32 mouse cellular contexts compared by ENCODE assay signal in genomic region chr16:57075986-57076385, GRCm38 (mm10). TPM values are rescaled to one million over a fixed set of nuclear protein-coding genes. Genes with fewer than 3 reads are reported as not detected.
DNase-seq lines count a peak whose midpoint lies in the region; ATAC-seq lines count a peak whose summit lies in the region.
"Had no signal": no experiment of that assay in that cellular context is flagged by ENCODE, and none has a peak within 500 bp of the region (broad histone marks: within the 10 kb centered on the region; RNA-seq: fewer than 3 reads in every experiment).

No protein-coding gene starts in this region.

- H3K36me3 ChIP-seq in hindbrain, embryonic 16.5 days (ENCODE audit: control insufficient read depth, insufficient read depth, low read length), result no peaks in the 10 kb centered on the region
- no peaks in the 10 kb centered on the region for H3K36me3 ChIP-seq in midbrain, embryonic 10.5 days
- H3K36me3 ChIP-seq: G1E; hindbrain, embryonic 13.5 days; kidney, embryonic 15.5 days; lung, embryonic 15.5 days; neural tube, embryonic 12.5 days had no signal

- H3K9ac ChIP-seq in hindbrain, embryonic 16.5 days (ENCODE audit: low read depth, low read length), result no peak overlapping the region
- H3K9ac ChIP-seq: hindbrain, embryonic 13.5 days; kidney, embryonic 15.5 days; lung, embryonic 15.5 days; neural tube, embryonic 12.5 days had no signal

- no peaks in the 10 kb centered on the region for H3K4me1 ChIP-seq in hindbrain, embryonic 16.5 days (ENCODE audit: control insufficient read depth, insufficient read depth, low read depth, low read length)
- no peaks in the 10 kb centered on the region for H3K4me1 ChIP-seq in midbrain, embryonic 10.5 days
- H3K4me1 ChIP-seq: hindbrain, embryonic 13.5 days; kidney, embryonic 15.5 days; lung, embryonic 15.5 days; neural tube, embryonic 12.5 days had no signal

- no peaks in the 10 kb centered on the region for H3K9me3 ChIP-seq in hindbrain, embryonic 16.5 days (ENCODE audit: control insufficient read depth, low read length)
- H3K9me3 ChIP-seq in midbrain, embryonic 10.5 days (replicated peaks), result no peaks in the 10 kb centered on the region
- H3K9me3 ChIP-seq: G1E; hindbrain, embryonic 13.5 days; kidney, embryonic 15.5 days; lung, embryonic 15.5 days; neural tube, embryonic 12.5 days had no signal

- no peak overlapping the region for H3K27ac ChIP-seq in hindbrain, embryonic 16.5 days (ENCODE audit: low read depth, low read length)
- H3K27ac ChIP-seq in midbrain, embryonic 10.5 days (replicated peaks), result no peak overlapping the region
- H3K27ac ChIP-seq: hindbrain, embryonic 13.5 days; kidney, embryonic 15.5 days; lung, embryonic 15.5 days; neural tube, embryonic 12.5 days had no signal

- no peak for ATAC-seq in hindbrain, embryonic 16.5 days
- ATAC-seq: CD4-positive, CD25-positive, alpha-beta regulatory T cell, adult 4 months; forebrain, embryonic 14.5 days; midbrain, embryonic 16.5 days had no signal

- no peak overlapping the region for H3K4me2 ChIP-seq in hindbrain, embryonic 16.5 days (ENCODE audit: low read length)
- H3K4me2 ChIP-seq: heart, embryonic 11.5 days; hindbrain, embryonic 13.5 days; kidney, embryonic 15.5 days; lung, embryonic 15.5 days; midbrain, embryonic 11.5 days; neural tube, embryonic 12.5 days had no signal

- peak; percentile 38 for DNase-seq in ovary, postnatal 36 days (ENCODE audit: low spot score)
- no peak for DNase-seq in ovary, postnatal 14 days (ENCODE audit: low spot score)
- DNase-seq in adipocyte (ENCODE audit: low spot score), result peak; percentile 17
- peak; percentile 65 for DNase-seq in adrenal gland, postnatal 10 days
- DNase-seq in midbrain, embryonic 10.5 days (ENCODE audit: low spot score), result no peak
- DNase-seq in thymus, postnatal 0 days (ENCODE audit: low spot score), result no peak
- DNase-seq: cerebellum, adult 8-10 months; cerebellum, postnatal 25 days; gastrocnemius, postnatal 14 days; kidney, adult 11 months; kidney, postnatal 25 days; right cerebral cortex, postnatal 4 days had no signal

- H3K4me3 ChIP-seq in hindbrain, embryonic 16.5 days (ENCODE audit: low read length), result no peak overlapping the region
- no peak overlapping the region for H3K4me3 ChIP-seq in midbrain, embryonic 10.5 days
- H3K4me3 ChIP-seq: hindbrain, embryonic 13.5 days; kidney, embryonic 15.5 days; lung, embryonic 15.5 days; neural tube, embryonic 12.5 days had no signal

- no peaks in the 10 kb centered on the region for H3K27me3 ChIP-seq in hindbrain, embryonic 16.5 days (replicated peaks; ENCODE audit: control insufficient read depth, insufficient read depth, low read length)
- H3K27me3 ChIP-seq in midbrain, embryonic 10.5 days (ENCODE audit: low read depth, poor library complexity, severe bottlenecking), result no peaks in the 10 kb centered on the region
- H3K27me3 ChIP-seq: hindbrain, embryonic 13.5 days; kidney, embryonic 15.5 days; lung, embryonic 15.5 days; neural tube, embryonic 12.5 days had no signal

- 73% methylated on average over 7 of the region's 7 CpGs for WGBS in hindbrain, embryonic 16.5 days
- WGBS in midbrain, embryonic 10.5 days, result 74% methylated on average over 7 of the region's 7 CpGs

RNA-seq across cellular contexts. Expression of gene Tmem45a2, which starts 4.8 kb away (rescaled TPM):
- total RNA-seq in adrenal gland, postnatal 10 days (2021), result not detected
- polyA plus RNA-seq in hindbrain, embryonic 16.5 days (2015; fragmentation: Nextera tagmentation; extraction: Ambion mirVana), result 0.06 and 0.24 TPM in 2 replicates
- polyA plus RNA-seq in midbrain, embryonic 10.5 days (2016; fragmentation: Nextera tagmentation; extraction: Ambion mirVana), result not detected in 2 replicates
- 0.18 and 0.28 TPM in 2 replicates for polyA plus RNA-seq in thymus, postnatal 0 days (2015; fragmentation: Nextera tagmentation; extraction: Ambion mirVana)
- total RNA-seq: gastrocnemius, postnatal 14 days; granulocyte monocyte progenitor cell, adult 5-6 weeks; heart, postnatal 36 days; layer of hippocampus, adult 18-20 months; left cerebral cortex, postnatal 14 days; liver, adult 2 months had no signal
- polyA plus RNA-seq: CD4-positive, CD25-positive, alpha-beta regulatory T cell, adult 4 months; embryonic facial prominence, embryonic 11.5 days; forebrain, embryonic 14.5 days; G1E; heart, embryonic 11.5 days; heart, embryonic 16.5 days; limb, embryonic 11.5 days; liver, adult 2 months; lung, embryonic 15.5 days; midbrain, embryonic 11.5 days; midbrain, embryonic 16.5 days; neural tube, embryonic 12.5 days; stomach, embryonic 14.5 days had no signal

RNA-seq across cellular contexts. Expression of gene Tomm70a, which starts 45.5 kb away (rescaled TPM):
- 10 to 100 TPM; 62.0 to 63.9 TPM for total RNA-seq in adrenal gland, postnatal 10 days (2021)
- polyA plus RNA-seq in hindbrain, embryonic 16.5 days (2015; fragmentation: Nextera tagmentation; extraction: Ambion mirVana), result 56.5 and 62.5 TPM in 2 replicates
- polyA plus RNA-seq in midbrain, embryonic 10.5 days (2016; fragmentation: Nextera tagmentation; extraction: Ambion mirVana), result 47.8 and 51.0 TPM in 2 replicates
- polyA plus RNA-seq in thymus, postnatal 0 days (2015; fragmentation: Nextera tagmentation; extraction: Ambion mirVana), result 41.1 and 42.4 TPM in 2 replicates

Comparison
In these comparisons a context has a peak if more than half of its experiments do, and no peak if none do; other contexts are left out.
1. DNase-seq: peak in ovary, postnatal 36 days (single experiment), adipocyte (single experiment) and adrenal gland, postnatal 10 days (single experiment); none in ovary, postnatal 14 days (single experiment), midbrain, embryonic 10.5 days (single experiment) and thymus, postnatal 0 days (single experiment).